Mouse (Mus musculus) mature B cell (primary cell): Measurements from ENCODE around the gene Zfp28.

Experiments used
- in situ Hi-C: fragments of 300-500 bp; cut with MboI; formaldehyde crosslinking; loops from 2 replicates; pipeline ENCODE4 v1.14.3; 2019

Zfp28 gene

GRCm38 (mm10) chr7:6383044-6383455 is at the start of gene Zfp28:
Gene Zfp28 (plus strand): TSS chr7:6383295.
- in situ Hi-C loops = no loop called here

DNA sequence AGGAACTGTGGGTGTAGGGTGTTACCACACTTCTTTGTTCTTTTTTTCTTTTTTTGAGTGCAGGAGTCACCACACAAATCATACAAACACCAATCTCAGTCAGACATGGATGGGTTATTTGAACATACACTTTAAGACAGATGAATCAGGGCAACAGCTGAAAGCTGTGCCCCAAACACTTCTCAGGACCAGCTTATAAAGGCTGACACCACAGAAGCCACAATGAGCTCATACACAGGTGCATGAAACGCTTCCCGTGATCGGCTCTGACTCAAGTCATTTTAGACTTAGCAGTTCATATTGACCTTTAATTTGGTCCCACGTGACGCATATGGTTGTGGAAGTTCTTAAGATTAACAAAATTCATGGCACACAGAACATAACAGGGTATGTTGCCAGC is 43.2 kb upstream of the Zfp28 start:
- in situ Hi-C loops = no loop called here

DNA sequence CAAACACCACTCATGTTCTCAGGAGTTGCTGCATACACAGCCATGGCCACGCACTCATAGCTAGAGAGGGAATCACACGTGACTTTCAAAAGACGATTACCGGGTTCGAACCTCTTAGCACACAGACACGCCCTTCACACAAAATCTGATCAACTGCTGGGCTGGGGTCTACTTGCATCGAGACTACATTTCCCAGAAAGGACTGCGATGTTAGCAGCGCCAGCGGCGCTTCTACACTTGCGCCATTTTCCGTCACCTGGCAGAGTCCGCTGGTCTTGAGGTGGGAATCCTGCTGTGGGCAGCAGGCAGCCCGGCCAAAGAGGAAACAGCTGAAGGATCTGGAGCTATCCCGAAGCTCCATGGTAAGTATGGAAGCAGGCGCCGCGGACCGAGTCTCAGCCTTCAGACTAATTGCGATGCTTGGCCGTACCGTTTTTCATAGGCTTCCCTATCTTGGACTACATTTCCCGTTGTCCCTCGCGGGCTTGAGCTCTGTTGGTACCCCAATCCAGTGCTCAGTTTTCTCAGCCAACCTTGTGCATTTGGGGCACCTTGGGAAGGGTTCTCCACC is 39.5 kb upstream of the Zfp28 start, which contains the start of gene Gm3854:
Gene Gm3854 (plus strand): TSS at position 259 of the 571 bp plus-strand sequence.
- in situ Hi-C loops = no loop called here

DNA sequence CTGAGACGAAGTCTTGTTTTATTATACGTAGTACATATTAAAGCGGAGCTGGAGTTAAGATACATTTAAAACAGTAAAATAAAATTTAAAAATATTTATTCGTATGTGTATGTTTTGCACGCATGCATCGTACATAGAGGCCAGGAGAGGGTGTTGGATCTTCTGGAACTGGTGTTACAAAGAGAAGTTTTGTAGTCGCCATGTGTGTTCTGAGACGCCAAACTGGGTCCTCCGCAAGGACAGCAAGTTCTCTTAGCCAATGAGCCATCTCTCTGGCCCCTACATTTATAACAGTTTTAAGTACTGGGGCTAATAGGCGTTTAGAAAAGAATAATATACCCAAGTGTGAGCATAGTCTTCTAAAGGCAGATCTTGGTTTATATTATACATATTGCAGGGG is 39.0 kb upstream of the Zfp28 start:
- in situ Hi-C loops = no loop called here

DNA sequence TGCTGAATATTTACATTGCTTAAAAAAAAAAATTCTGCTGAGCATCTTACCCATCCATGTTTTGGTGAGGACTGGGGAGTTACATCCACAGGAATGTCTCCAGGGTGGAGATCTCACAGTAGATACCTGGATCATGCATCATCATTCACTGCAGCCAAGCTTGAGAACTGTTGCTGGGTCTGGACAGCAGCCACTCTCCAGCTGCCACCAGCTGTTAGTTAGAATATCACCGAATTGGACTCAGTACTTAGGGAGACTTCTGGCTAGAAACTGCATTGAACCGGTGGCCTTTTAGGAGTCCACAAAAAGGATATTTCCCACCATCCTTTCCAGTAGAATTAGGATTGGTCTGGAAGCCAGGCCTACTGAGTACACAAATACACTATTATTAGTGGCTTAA is 25.0 kb upstream of the Zfp28 start:
- in situ Hi-C loops = loop anchor here (5.0 to 25.0 kb wide), 3 partner anchors 577 to 939 kb away; no protein-coding TSS in a partner anchor

GRCm38 (mm10) chr7:6358937-6359590 is 24.0 kb upstream of the Zfp28 start:
- in situ Hi-C loops = loop anchor here (5.0 to 25.0 kb wide), 3 partner anchors 576 to 938 kb away; no protein-coding TSS in a partner anchor

DNA sequence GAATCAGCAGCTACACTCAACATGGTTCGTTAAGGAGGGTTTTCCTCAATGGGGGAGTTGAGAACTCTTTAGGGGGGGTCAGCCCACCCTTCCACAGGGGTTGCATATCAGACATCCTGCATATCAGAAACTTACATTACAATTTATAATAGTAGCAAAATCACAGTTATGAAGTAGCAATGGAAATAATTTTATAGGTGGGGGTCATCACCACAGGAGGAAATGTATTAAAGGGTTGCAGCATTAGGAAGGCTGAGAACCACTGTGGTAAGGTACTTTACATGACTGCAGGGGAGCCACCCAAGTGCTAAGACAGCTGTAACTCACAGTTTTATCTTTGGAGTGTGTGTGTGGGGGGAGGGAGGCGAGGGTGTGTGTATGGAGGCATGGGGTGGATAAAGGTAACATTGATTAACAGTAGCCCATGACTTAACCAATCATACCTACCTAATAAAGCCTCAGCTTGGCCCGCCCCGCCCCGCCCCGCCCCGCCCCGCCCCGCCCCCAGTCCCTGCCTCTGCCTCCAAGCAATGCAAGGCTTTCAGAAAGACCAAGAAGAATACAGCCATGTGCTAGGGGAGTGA is 22.5 kb upstream of the Zfp28 start:
- in situ Hi-C loops = loop anchor here (25.0 kb wide), 1 partner anchor 827 kb away; no protein-coding TSS in a partner anchor

- in situ Hi-C loops = loop anchor here (25.0 kb wide), 1 partner anchor 826 kb away; no protein-coding TSS in a partner anchor
Measured at GRCm38 (mm10) chr7:6361756-6362155, 21.3 kb upstream of the Zfp28 start.

DNA sequence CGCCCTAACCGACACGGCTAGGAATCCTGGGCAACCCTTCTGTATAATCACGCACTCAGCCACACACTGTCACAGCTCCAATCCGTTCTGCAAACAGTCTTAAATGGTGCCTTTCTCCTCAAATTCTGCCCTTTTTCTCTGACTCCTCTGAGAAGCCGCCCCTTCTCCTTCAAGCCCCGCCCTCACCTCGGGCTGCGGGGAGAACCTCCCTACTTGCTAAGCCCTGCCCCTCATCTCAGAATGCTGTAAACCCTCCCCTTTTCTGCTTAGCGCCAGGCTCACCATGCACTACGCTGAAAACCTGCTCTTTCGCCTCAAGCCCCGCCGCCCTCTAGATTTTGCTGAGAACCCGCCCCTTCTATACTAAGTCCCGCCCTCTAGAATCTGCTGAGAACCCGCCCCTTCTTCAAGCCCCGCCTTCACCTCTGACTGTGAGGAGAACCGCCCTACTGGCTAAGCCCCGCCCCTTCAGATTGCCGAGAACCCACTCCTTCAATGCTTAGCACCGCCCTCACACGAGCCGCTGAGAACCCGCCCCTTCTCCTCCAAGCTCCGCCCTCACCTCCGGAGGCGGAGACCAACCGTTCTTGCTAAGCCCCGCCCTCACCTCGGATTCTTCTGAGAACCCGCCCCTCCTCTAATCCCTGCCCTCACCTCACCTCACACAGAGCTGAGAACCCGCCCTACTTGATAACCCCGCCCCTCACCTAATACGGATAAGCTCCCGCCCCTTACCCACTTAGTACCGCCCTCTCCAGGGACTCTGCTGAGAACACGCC is 20.6 kb upstream of the Zfp28 start:
- in situ Hi-C loops = loop anchor here (25.0 kb wide), 1 partner anchor 825 kb away; no protein-coding TSS in a partner anchor

DNA sequence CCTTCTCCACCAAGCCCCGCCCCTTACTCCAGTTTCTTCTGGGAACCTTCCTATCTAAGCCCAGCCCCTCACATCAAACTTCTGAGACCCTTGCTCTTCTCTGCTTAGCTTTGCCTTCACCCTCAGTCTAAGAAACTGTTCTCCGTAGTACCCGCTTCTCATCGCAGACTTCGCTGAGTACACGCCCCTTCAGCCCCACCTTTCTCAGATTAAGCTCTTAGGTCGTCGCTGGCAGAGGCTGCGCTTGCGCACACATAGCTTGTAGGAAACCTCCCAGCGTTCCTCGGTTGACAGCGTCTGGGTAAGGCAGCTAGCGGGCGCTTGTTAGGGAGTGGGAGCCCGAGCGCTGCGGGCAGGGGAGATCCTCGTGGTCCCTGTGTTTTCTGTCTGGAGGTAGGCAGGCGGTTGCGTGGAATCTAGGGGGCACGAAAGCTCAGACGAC is 20.0 kb upstream of the Zfp28 start, which contains the start of gene Zfp78:
Gene Zfp78 (plus strand): TSS at position 234 of the 442 bp plus-strand sequence.
- in situ Hi-C loops = loop anchor here (25.0 kb wide), 1 partner anchor 824 kb away; no protein-coding TSS in a partner anchor

GRCm38 (mm10) chr7:6364761-6365160 is 18.3 kb upstream of the Zfp28 start:
- in situ Hi-C loops = loop anchor here (25.0 kb wide), 1 partner anchor 823 kb away; no protein-coding TSS in a partner anchor

- in situ Hi-C loops = loop anchor here (25.0 kb wide), 1 partner anchor 820 kb away; no protein-coding TSS in a partner anchor
Measured at GRCm38 (mm10) chr7:6367185-6367584, 15.9 kb upstream of the Zfp28 start.

DNA sequence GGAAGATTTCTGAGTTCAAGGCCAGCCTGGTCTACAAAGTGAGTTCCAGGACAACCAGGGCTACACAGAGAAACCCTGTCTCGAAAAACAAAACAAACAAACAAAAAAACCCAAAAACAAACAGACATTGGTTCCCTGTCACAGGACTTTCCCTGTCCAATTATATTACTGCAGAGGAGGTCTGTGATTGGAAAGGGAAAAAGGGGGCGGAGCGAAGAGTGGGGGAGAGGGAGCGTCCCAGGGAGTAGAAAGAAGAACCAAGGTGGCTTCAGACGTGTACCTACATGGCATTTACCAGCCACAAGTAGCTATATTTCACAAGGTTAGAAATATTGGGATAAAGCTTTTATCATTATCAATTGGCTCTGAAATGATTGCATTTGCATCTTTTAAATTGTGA is 14.9 kb upstream of the Zfp28 start:
- in situ Hi-C loops = loop anchor here (25.0 kb wide), 1 partner anchor 819 kb away; no protein-coding TSS in a partner anchor

DNA sequence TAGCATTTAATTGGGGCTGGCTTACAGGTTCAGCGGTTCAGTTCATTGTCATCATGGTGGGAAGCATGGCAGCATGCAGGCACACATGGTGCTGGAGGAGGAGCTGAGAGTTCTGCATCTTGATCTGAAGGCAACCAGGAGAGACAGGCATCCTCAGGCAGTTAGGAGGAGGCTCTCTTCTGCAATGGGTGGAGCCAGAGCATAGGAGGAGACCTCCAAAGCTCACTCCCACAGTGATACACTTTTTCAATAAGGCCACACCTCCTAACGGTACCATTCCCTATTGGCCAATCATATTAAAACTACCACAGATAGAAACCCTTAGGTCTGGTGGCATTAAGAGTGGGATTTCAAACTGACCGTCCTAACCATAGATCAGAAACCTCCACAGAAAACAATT is 13.6 kb upstream of the Zfp28 start:
- in situ Hi-C loops = loop anchor here (25.0 kb wide), 1 partner anchor 818 kb away; no protein-coding TSS in a partner anchor

DNA sequence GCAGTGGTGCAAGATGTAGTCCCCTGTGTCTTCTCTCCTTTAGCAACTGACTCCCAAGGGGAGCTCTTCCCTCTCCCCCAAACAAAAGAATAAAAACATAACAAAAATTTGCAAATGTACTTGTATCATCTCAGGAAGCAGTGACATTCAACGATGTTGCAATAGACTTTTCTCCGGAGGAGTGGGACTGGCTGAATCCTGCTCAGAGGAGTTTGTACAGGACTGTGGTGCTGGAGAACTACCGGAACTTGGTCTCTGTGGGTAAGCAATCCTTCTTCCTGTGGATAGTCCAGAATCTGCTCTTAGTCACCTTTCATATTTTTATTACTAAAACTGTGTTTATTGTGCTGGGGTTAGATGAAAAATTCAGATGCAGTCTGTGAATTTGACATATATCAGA is 10.1 kb upstream of the Zfp28 start:
- in situ Hi-C loops = loop anchor here (25.0 kb wide), 1 partner anchor 814 kb away; no protein-coding TSS in a partner anchor

GRCm38 (mm10) chr7:6378441-6378840 is 4.7 kb upstream of the Zfp28 start:
- in situ Hi-C loops = no loop called here

GRCm38 (mm10) chr7:6381431-6381830 is 1.7 kb upstream of the Zfp28 start:
- in situ Hi-C loops = no loop called here

- in situ Hi-C loops = no loop called here
Measured at GRCm38 (mm10) chr7:6384011-6384410, 916 bp downstream of the Zfp28 start.

DNA sequence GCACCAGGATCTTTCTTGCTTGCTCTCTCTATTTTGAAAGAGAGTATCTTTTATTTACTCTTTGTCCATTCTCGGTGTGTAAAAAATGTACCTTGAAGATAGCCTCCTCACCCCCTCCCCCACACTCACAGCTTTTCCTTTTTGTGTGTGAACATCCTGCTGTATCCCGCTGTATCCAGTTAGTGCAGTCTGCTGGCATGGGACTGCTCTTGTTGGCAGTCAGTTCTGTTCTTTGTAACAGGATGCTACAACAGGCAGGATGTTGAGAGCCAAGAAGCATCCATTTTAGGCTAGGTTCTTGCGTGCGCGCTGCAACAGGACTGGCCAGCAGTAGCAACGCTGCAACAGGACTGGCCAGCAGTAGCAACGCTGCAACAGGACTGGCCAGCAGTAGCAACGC is 3.9 kb downstream of the Zfp28 start:
- in situ Hi-C loops = no loop called here

GRCm38 (mm10) chr7:6388971-6389370 is 5.9 kb downstream of the Zfp28 start:
- in situ Hi-C loops = no loop called here

DNA sequence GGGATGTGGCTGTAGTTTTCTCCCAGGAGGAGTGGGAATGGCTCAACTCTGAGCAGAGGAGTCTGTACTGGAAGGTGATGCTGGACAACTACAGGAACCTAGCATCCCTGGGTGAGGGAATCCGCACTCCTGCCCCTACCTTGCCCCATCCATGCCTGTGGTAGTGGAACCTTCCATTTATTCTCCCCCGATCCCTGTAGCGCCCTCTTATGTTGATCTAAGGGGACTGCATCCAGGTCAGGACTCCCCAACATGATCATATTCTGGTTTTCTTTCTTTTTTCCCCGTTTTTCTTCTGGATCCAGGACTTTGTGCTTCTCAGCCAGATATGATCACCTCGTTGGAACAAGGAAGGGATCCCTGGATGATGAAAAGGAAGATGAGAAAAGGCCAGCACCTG is 6.4 kb downstream of the Zfp28 start:
- in situ Hi-C loops = no loop called here
